Mouse (Mus musculus) heart, adult 2 months (tissue): Measurements from ENCODE around the gene Dixdc1.

ENCODE experiments used
- CTCF ChIP-seq: fragments of 200-600 bp; IDR thresholded peaks from 2 replicates; pipeline ENCODE4 v1.8.1; 2022; ENCODE audit warnings: antibody characterized with exemption, mild to moderate bottlenecking, moderate library complexity
- POLR2A ChIP-seq: fragments of 200-500 bp; IDR thresholded peaks from 2 replicates; pipeline ENCODE4 v1.6.1; 2011; ENCODE audit warnings: mild to moderate bottlenecking, low read depth, low read length, control low read depth; ENCODE audit not compliant: insufficient read depth

DNA sequence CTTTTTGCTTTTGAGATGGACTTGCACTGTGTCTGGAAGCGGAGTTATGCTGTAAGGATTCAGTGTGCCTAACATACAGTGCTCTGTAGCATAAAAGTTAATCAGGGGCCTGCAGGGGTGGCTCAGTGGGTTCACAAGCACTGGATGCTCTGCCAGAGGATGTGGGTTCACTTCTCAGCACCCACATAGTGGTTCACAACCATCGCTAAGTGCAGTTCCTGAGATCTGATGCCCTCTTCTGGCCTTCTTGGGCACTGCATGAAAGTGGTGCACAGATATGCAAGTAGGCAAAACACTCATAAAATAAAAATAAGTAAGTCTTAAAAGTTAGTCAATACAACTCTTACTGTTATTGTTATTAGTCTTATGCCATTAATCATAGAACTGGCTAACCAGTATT is 42.8 kb upstream of the Dixdc1 start:
- TF ChIP-seq POLR2A, result no peak
- peak; percentile 73 for TF ChIP-seq CTCF
